Mouse (Mus musculus) embryo, embryonic 10.5 days (tissue): Measurements from ENCODE around the gene Ski.

Source experiments
- DNase-seq: peaks from one replicate; pipeline ENCODE4 v3.0.0-alpha.2; 2015; ENCODE audit warnings: low spot score

Gene Ski

DNA sequence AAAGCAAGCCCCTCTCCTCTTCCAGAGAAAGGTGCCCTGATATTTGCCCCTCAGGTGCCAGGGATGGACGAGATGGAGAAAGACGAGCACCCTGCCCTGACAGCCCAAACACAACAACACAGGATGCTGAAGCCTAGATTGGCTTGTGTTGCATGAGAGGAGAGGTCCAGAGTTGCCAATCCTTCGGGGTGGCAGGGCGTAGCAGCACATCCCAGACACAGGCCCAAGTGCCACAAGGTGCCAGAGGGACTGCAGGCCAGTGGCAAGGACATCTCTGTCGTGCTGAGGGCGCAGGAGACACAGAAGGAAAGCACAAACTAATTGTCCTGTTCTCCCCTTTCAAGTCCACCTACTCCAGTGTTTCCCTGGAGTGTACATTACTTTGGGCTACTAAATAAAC lies 8.2 kb downstream of the Ski start:
- DNase-seq, result no peak

DNA sequence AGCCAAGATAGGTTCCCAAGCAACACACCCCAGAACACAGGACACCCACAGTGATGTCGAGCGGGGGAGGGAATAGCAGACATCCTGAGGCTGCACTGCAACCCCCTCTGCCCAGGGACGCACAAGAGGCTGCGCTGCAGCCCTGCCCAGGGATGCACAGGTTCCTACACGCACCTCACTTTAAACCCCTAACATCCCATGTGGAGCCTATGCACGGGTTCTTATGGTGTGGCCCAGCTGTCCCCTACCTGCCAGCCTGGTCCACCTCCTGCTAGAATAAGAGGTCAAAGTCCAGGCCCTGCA lies 8.7 kb downstream of the Ski start:
- no peak for DNase-seq

DNA sequence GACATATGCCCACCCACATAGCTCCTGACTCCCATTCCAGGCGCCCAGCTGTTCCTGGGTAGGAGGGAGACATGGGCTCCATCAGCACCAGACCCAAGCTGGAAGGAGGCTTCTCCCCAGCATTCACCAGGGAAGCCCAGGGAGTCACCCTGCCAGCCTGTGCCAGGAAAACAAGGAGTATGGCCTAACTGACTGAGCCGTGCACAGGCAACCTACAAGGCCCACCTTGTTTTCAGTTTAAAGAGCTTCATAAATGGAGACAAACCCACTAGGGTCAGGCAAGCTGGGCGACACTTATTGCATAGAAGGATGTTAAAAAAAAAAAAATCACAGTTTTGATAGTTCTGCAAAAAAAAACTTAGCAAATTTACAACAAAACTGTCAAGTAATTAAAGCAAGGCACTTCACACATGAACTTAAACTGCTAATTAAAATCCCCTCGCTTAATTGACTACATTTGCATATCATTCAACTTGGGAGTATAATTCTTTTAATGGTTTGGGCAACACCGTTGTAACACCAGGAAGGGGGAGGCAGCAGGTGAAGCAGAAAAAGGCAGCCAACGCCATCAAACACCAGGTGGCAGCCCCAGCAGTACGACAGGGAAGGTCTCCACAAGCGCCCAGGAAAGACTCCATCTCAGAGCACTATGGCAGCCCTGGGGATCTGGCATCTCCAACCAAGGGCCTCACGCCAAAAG lies 9.2 kb downstream of the Ski start:
- no peak for DNase-seq

DNA sequence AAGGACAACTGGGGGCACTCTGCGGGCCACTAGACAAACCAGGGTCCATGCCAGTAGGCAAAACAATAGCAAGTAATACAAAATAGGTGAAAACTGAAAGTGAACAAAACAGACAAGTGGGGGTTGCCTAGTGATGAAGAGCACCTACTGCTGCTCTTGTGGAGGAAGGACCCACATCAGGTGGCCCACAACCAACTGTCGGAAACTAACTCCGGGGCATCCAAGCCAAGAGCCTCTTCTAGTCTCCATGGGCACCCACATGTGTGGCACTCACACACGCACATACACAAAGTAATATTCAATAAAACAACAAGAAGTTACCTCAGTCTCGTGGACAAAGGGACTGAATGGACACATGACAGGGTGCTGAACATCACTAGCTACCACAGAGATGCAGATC lies 12.9 kb downstream of the Ski start:
- DNase-seq, result no peak

DNA sequence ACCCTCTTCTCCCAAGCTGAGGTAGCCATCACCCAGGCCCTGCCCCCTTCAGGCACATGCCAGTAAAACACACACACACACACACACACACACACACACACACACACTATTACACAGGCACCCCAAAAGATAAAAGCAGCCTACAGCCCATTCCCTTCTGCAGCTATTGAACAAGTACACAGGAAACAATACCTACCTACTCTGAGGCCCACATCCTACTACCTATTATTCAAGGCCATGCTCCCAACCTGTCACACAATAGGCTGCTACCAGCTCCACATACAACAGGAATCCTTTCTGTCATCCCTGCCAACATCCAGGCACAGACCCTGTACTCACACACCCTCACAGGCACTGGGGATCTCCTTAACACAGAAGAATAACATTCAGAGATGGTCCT lies 13.3 kb downstream of the Ski start:
- no peak for DNase-seq

DNA sequence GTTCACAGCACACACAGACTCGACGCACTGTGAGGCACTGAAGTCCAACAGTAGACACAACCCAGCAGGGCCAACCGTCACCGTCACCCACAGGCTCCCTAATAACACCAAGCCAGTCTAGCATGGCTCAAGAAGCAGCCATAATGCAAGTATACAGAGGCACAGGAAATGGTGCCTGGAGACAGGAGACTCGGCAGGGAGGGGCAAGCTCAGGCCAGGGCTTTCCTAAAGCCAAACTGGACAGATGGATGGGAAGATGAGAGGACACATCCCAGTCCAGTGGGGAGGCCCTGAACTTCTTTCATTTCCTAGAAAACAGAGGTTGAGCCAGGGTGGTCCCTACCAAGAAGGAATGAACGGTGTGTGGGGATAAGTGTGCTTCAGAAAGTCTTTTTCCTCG lies 13.8 kb downstream of the Ski start:
- DNase-seq, result no peak

DNA sequence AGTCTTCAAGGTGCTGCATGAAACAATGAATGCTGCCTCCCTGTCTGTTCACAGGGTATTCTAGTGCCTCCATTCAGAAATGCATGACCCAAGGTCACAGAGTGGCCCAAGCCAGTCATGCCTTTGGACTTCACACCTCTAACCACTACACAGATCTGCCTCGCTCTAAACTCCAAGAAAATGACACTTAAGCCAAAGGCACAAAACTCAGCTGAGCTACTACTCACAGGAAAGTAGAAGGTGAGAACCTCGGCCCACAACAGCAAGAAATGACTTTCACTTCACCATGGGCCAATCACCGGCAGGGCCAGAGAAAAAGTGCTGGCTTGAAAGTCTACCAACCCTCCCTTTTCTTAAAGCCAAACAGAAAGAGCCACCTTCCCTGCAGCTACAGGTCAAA lies 14.6 kb downstream of the Ski start:
- DNase-seq, result no peak

DNA sequence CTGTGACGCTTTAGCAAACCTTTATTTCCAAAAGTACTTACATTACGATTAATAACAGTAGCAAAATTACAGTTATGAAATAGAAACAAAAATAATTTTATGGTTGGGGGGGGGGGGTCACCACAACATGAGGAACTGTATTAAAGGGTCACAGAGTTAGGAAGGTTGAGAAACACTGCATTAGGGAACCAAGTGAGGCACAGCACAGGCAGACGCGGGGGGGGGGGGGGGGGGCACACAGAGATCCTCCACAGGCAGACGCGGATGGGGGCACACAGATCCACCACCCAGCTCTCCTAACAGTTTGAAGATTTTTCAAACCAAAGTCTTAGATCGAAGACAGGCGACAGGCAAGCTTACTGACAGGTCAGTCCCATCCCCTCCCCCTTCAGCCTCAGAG lies 15.9 kb downstream of the Ski start:
- DNase-seq, result no peak

DNA sequence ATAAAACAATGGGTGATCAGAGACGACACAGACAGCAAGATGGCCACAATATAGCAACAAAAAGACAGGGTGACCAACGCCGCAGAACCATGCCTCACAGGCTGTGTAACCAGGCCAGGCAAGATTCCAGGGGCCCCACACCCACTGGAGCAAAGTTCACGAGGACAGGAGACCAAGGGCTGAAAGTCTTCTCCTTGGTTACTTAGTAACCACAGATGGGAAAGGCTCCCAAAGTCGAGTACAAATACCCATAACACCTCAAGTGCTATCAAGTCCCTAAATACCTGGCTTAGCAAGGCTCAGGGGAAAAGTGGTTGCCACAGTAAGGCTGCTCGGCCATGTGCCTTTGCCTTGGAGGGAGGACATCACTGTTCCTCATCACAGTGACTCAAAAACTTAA lies 16.5 kb downstream of the Ski start:
- DNase-seq, result no peak

DNA sequence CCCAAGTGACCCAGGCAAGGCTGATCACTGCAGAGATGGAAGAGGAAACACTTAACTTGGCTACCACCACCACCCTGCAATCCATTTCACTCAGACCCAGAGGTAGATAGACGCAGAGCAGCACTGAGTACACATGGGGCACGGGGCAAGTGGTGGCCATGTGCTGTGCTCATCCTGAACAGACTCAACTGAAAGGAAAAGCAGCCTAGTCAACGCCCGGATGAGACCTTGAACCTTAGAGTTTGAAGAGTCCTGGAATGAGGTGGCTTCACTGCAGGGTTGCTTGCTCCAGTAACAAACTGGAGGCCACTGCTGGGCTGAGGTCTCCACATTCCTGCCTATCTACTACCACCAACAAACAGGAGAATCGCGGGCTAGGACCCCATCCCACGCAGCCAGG lies 20.6 kb downstream of the Ski start:
- no peak for DNase-seq

DNA sequence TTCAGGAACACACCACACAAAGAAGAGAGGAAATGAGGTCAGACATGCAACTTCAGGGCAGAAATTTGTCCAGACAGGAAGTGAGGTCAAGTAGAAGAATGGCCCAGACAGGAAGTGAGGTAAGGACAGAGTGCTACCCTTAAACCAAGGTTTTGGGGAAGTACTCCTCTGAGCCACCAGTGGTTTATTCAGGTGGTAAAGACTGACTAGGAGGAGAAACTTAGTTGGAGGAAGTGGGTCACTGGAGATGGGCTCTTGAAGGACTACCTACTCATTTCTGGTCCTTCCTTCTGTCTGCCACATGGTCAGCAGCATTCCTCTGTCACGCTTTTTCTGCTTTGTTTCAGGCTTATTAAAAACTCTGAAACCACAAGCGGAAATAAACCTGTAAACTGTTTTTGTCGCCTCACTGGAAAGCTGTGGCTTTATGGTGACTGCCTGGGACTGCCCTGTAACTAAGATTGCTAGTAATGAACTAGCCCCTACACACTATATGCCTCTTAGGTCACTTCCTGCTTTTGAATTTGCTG lies 21.5 kb downstream of the Ski start:
- DNase-seq, result peak; percentile 26

DNA sequence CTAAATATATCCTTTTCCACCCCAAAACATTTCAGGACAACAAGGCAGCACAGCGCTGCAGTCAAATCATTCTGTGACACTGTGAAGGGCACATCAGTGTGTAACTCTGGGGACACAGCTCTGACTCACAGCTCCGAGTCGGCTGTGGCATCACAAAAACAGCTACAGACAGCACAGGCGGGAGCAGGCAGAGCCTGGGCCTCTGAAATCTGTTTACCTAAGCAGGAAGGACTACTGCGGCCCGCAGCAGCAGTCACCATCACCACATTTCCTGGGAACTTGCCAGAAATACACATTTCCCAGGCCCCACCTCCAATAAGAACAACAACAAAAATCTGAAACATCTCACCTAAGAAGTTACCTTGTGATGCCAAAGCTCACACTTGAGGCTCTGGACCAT lies 24.7 kb downstream of the Ski start:
- no peak for DNase-seq

DNA sequence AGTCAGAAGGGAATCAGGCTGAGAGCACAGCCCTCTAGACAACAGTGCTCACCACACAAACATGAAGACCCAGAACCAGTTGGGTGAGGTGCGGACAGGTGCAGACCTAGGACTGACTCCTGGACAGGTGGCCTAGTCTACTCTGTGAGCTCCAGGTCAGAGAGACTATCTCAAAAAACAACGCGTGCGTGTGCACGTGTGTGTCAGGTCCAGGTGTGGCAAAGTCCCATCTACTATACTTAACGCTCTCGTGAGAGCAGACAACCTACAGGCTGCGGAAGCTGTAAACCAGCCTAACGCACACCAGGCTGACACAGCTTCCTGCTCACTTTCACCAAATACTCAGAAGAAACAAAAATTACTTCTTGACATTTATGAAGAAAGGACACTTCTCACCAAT lies 27.2 kb downstream of the Ski start:
- no peak for DNase-seq

DNA sequence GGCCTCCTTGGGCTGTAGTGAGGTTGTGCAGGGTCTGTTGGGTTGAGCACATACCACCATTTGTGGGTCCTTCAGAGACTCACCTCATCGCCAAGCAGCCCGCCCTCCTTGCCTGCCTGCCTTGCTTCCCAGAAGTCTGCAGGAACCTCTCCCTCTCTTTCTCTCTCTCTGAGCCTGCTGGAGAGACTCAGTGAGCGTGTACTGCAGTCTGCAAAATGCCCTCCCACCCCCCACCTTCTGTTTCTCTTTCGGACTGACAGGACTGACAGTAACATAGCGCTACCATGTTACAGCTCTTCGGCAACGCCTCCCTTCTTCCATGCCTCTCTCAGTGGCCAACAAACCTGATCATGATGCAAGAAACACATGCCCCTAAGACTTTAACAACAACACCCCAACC lies 32.1 kb downstream of the Ski start:
- peak; percentile 64 for DNase-seq

DNA sequence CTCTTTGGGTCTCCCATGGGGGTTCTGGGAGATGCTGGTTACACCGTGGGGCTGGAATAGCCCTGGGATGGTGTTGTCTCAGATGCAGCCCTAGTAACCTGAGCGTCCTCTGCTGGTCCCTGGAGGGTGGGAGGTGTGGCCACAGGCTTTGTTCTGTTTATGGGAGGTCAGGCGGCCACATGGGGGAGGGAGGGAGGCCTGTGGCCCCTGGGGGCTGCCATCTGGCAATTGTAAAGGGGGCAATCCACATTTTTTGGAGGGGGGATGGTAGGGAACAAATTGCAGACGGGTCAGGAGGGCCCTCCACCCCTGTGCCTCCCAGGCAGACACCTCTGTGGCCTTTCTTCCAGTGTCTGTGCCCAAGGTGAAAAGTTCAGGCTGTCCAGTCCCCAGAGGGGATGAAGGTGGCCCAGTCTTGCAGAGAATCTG lies 32.7 kb downstream of the Ski start:
- DNase-seq, result peak; percentile 82

DNA sequence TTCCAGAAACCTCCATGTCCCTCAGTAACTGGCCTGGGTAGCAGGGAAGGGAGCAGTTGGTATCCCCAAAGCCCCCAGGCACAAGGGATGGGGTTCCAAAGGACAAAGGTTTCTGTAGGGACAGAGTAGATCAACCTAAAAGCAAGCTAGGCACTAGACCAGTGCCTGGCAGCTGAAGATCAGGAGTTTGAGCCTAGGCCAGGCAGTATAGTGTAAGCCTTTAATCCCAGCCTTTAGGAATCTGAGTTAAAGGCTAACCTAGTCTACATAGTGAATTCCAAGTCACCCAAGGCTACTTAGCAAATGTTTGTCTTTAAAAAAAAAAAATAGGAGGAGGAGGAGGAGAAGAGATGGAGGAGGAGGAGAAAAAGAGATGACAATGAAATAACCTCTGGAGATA lies 33.6 kb downstream of the Ski start:
- DNase-seq, result no peak

DNA sequence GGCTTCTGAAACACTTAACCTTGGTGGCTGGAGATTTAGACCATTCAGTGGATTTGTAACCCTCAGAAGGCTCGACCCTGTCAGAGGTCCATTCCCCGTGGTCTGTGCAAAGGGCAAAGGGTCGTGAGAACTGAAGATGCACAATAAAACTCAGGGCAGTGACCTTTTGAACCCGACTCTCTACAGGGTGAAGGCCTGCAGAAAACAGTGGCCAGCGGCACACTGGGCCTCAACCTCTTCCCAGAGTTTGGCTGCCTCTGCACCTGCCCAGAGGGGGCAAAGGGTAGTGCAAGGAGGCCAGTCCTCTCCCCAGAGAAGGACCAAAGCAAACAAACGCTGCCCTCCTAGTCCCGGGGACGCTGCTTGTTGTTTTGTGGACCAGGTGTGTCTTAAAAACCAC lies 34.1 kb downstream of the Ski start:
- DNase-seq, result peak; percentile 81

DNA sequence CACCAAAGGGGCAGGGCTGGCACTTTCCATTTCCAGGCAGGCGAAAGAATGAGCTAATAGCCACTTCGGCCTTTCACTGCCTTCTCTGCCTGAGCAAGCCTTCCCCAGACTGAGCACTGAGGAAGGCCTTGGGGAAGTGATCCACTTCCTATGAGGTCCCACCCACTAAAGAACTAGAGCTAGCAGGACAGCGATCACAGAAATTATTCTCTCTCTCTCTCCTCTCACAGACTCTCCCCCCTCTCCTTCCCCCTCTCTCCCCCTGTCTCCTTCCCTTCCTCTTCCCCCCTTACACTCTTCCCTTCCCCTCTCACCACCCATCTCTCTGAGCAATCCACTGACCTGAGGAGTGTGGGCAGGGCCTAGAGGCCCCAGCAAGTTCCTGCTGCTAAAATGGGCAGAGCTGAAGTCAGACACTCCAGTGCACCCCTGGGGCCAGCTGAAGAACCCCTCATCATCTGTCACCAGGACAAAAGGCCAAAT lies 35.2 kb downstream of the Ski start:
- no peak for DNase-seq

DNA sequence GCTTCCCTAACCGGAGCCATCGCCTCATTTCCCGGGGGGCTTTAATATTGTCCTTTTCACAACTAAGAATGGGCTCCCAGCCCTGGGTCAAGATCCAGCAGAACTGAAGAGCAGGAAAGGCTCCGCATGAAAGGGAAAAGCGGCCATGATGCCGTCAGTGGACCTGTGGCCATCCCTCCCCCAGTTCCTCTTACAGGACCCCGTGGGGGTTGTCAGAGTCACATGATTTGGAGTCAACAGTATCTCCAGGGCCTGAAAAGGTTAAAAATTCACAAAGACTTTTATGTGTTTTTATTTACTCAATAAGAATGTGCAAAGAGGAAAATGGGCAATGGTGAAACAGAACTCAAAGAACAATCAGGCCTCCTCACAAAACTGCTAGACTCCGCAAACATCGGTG lies 36.5 kb downstream of the Ski start:
- no peak for DNase-seq

DNA sequence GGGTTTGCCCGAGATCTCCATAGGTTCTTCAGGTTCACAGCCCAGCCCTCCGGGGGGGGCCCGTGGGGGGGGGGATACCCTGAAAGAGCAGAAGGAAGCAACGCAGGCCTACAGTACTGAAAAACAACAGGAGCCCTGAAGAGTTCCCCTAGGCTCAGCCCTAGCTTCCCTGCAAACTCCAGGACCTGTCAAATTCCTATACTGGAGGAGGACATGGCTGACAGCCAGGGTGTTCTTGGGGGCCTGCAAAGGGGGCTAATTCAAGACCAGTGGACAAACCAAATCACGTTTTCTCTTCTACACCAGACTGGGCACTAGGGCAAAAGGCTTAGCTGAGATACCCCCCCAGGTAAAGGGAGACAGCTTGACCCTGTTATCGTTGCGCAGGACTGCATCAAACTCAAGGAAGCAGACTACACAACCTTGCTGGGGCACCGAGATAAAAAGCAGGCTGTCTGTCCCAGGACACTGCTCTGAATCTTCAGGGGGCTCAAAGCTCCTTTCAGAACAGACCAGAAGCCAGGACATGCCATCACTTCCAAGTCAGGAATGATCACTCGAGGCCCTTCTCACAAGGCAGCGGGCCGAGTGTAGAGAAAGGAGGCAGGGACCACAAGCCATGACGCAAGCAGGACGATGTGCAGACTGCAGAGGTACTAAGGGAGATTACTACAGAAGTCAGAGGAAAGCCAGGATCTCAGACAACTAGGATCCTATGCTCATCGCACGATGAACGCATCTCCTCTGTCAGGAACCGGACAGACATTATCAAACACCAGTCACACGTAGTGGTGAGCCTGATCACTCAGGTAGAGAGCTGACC lies 37.9 kb downstream of the Ski start:
- no peak for DNase-seq

DNA sequence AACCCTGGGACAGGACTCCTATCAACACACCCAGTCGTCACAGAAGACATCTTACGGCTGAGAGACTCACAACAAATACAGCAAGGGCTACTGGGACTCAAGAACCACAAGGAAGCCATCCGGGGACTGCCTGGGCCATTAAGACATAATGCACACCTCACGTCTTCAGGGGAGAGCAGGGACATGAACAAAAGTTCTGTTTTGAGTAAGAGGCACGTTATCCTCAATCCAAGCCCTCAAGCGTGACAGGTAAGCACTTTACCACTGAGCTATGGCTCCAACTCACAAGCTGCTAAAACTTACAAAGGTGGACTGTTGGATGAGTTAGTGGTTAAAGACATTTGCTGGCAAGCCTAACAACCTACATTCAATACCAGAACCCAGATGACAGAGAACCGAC lies 39.2 kb downstream of the Ski start:
- no peak for DNase-seq

DNA sequence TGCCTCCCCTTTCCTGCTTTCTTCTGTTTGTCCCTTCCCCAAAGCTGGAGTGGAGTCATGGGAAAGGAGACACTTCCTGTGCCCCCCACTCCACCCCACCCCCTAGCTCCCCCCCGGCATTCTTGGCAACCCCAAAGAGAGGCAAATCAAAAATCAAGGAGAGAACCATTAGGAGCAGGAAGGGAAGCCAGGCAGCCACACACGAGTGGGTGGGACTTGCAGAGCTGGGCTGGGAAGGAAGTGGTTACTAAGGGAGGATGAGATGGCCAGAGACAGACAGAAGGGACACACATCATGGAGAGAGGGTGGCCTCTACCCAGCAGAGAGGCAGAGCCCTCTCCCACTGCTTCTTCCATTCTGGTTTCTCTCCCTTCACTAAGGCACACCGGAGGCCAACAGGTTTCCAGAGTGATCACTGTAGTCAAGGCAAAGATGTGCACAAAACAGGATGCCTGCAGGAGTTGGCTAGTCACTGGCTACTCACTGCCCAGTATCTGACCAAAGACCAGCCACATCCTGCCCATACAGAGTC lies 43.3 kb downstream of the Ski start:
- peak; percentile 19 for DNase-seq

DNA sequence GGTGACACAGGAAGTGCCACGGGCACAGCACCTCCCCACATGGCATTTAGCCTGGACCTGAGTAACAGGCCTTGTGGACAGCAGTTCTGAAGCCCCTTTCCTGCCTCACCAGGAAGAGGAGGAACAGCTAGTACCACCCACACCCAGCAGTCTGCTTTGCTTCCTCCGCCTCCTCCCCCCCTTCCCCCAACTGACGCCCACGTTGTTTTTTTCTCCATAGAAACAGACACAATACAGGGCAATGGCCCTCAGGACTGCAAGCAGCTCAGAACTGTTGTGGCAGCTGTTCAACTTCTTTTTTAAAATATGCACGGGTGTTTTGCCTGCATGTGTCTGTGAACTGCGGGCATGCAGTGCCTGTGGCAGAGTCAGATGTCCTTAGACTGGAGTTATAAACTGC lies 44.1 kb downstream of the Ski start:
- DNase-seq, result peak; percentile 82
